Mouse (Mus musculus) kidney, adult 8-10 months (tissue): Measurements from ENCODE around the gene Ephb6.

Experiments
- DNase-seq, 2 experiments: peaks; one replicate each; pipeline ENCODE4 v3.0.0; 2022

Gene Ephb6

DNA sequence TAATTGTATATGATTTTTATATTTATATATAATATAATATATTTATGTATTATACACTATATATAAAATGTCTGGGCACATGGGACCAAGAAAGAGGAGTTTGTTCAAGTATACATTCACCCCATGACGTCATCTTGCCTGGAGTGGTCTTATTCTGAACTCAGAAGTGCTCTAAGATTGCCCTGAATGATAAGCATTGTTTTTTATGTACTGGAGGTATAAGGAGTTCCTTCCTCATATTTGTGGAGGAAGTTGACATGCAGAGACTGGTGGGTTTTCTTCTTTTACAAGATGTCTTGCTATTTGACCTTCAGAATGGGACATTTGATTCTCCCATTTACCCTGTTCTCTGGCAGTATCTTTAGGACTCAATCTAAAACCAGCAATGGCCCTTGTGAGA, 22.9 kb downstream of the Ephb6 start:
- DNase-seq, result no peak

DNA sequence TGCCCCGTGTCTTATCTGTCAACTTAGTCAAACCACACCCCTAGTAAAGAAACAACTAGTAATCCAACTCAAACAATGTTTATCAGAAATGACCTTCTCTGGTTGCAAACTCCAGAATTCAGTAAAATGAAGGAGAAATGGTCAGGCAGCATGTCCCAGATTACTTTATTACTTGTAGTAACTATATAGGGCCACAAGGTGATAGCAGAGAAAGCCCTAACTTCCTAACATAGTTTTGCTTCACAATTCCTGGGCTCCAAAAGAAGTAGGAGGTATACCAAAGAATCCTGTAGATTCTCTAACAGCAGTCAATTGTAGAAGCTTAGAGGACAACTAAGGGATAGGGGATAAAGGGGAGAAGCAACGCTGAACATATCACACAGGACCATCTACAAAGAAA, 25.5 kb downstream of the Ephb6 start:
- no peak for DNase-seq

DNA sequence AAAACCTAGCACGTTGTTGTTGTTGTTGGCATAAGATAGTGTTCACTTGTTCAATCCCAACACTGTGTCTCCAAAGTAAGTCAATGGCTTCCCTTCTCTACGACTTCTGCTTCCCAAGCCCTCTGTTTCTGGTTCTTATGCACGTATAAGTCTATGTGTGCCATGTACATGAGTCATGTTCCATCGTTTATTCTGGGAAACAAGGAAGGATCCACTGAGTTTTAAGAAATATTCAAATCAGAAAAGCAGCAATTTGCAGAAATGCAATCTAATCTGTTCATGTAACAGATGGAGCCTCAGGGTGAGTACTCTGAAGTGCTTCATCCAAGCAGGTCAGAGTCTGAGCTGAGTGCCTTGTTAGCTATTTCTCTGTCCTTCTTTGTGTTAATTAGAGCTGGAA, 26.3 kb downstream of the Ephb6 start:
- DNase-seq, result no peak

DNA sequence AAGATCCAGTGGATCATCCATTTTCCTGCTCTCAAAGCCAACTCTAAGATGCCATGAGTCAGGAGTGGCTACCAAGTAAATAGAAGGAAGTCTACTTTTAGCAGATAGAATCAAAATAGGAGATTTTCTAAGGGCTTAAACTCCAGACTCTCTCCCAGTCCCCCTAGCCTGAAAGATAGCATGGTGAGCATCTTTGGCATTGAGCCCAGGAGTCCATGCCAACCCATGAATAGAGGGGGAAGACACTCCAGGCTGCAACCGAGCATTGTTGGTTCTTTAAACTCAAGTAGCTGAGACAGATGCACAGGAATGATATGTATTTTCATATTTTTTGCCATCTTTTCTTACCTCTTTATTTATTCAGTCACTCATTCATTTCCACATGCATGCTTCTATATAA, 29.9 kb downstream of the Ephb6 start:
- DNase-seq, result no peak

- no peak for DNase-seq
Observed at GRCm38 (mm10) chr6:41636178-41636577, 30.9 kb downstream of the Ephb6 start, which contains the start of gene Trpv6. Gene Trpv6, minus strand, starts transcription at chr6:41636405.

DNA sequence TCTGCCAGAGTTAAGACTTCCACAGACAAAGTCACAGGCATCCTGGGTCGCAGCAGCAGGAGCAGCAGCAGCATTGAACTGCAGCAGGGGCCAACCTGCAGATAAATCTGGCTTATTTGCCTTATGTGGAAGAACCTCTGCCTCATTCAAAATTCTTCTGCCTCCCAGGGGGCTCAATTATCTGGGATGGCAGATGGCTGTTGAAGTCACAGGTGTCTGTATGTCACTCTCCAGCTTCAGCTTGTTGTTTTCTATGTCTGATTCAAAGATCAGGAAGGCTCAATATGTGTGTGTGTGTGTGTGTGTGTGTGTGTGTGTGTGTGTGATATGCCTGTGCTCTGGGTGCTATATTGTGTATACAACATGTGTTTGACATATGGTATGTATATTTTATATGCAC, 32.1 kb downstream of the Ephb6 start:
- no peak for DNase-seq

DNA sequence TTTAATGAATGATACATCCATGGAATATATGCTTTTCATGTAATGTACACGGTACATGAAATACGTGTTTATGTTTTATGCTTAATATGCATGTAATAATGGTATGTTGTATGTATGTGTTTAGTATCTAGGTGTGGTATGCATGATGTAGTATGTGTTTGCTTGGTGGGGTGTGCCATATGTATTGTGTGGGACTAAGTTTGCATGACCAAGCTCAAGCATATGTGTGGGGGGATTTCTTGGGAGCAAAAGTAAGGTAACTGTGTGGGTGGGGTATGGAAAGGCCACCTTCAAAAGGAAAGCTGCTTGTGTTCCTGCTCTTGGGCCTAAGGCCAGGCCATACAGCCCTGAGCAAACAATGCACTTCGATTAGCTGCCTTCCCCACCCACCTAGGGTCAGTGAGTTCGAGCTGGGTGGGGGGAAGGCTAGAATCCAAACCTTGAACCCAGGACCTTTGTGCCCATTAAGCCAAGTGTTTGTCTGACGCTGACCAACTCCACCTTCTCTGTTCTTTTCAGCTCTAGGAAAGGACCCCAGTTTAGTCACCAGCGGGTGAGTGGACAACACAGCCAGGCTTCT, 32.7 kb downstream of the Ephb6 start:
- no peak for DNase-seq

- DNase-seq, result no peak
Observed at GRCm38 (mm10) chr6:41640449-41640848, 35.2 kb downstream of the Ephb6 start.

DNA sequence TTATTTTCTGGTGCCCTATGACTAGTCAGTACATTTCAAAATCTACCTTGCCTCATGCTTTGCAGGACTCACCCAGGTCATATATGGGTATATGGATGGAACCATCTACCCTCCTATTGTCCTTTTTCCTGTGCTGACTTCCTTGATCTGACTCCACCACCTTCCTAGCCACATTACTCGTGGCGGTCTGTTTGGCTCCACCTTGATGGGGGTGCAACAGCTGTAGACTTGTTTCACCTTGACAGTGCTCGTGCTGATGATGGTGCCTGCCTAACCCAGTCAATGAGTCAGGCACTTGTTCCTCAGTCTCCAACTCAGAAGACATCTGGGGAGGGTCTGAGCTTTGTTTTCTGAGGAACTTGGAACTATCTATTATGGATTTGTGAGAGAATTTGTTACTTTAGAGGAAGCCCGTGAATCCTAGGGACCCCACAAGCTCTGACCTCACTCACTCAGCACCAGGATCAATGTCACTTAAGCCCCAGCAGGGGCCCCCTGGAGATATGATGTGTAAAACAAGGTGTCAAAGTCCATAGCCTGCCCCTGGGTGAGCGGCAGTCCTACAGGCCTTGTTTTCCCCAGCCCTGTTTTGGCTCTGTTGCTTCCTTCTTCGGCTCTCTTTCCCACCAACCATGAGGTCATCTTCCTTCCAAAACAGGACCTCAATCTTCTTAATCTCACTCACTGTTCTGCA, 36.0 kb downstream of the Ephb6 start:
- no peak for DNase-seq

GRCm38 (mm10) chr6:41642765-41643164, 37.5 kb downstream of the Ephb6 start:
- no peak for DNase-seq

GRCm38 (mm10) chr6:41643227-41643626, 37.9 kb downstream of the Ephb6 start:
- DNase-seq, result no peak

DNA sequence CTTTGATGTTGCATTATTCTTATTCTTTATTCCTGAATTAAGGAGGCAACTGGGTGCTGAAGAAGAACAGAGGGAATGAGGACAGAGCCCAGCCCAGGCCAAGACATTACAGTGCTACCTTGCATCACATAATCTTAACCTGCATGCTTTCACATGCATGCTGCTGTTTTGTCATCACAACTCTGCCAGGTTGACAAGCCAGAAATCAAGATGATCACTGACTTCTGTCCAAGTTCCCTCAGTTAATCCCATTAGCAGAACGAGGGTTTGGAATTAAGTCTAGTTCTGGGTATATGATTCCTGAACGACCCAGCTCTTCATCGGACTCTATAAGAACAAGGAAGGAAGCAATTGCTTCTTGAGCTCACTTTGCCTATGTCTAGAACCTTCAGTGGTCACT, 40.9 kb downstream of the Ephb6 start:
- no peak for DNase-seq

DNA sequence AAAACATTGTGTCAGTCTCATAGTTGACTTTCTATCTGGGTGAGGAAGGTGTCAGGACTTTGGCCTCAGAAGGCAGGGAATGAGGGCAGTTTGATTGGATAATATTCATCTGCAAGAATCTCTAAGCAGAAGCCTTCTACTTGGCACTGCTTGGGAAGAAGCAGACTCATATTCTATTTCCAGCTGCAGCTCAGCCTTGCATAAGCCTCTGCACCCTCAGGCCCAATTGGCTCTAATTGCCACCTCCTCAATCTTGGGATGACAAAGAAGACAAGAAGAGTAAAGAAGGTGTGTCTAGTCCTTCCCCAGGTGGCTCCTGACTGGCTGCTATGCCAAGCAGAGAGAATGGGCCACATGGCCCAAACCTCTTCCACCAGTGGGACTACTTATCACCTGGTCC, 41.4 kb downstream of the Ephb6 start:
- no peak for DNase-seq

GRCm38 (mm10) chr6:41653173-41653572, 47.9 kb downstream of the Ephb6 start:
- DNase-seq, result no peak

GRCm38 (mm10) chr6:41654648-41655047, 49.4 kb downstream of the Ephb6 start:
- DNase-seq, result no peak

DNA sequence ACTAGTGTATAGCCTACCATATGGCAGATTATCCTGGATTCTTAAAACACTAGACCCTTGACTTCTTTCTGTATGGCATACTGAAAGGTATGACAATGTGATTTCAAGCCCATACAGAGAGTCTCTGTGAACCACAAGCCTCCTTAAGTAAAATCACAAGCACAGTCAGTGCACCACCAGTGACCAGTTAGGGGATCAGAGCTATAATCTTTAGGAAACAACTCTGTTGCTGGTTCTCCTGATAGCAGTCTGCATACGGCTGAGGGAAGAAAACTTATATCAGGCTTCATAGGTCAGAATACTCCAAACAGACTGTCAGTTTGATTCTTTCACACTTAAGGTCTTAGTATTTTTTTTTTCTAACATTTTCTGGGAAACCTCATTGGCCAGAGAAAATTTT, 53.2 kb downstream of the Ephb6 start:
- DNase-seq, result no peak

- peak in 1 of 2 experiments; percentile 11 for DNase-seq
Observed at GRCm38 (mm10) chr6:41662320-41662719, 57.0 kb downstream of the Ephb6 start.
